Mouse (Mus musculus) activated CD4-positive, CD25-positive, alpha-beta regulatory T cell, adult 4 months (primary cell): ENCODE data around the gene Aldob. TPM values are rescaled to one million over a fixed set of nuclear protein-coding genes. Genes with fewer than 3 reads are reported as not detected.
"Not testable (repeated sequence)": the region's sequence is repeated elsewhere in the genome, so short reads cannot be mapped to it uniquely, and the experiment has no call there.

ENCODE experiments used
- ATAC-seq: one replicate; pipeline ENCODE4 v1.8.0; 2017
- polyA plus RNA-seq, 2 experiments: library from polyadenylated mRNA; unstranded; fragments of 100-300 nt; shearing (Covaris generic); gene quantifications; one replicate each; pipeline ENCODE4 v1.2.1; 2017

The Aldob gene
- polyA plus RNA-seq, 2 experiments from 2014 or later, result not detected

- no peak for ATAC-seq
These were observed 14.3 kb downstream of the Aldob start for GRCm38 (mm10) chr4:49535036-49535435.

- no peak for ATAC-seq
These were observed 26.8 kb downstream of the Aldob start for GRCm38 (mm10) chr4:49522576-49522975.

GRCm38 (mm10) chr4:49521346-49521745, 28.0 kb downstream of the Aldob start:
- ATAC-seq, result no peak

- peak; percentile 100 for ATAC-seq
These were observed 28.6 kb downstream of the Aldob start, which contains the start of the genes Mrpl50 and Zfp189 for GRCm38 (mm10) chr4:49520572-49521340. TSS of gene Mrpl50 (minus strand) at chr4:49521093. TSS of gene Zfp189 (plus strand) at chr4:49521176.

- no peak for ATAC-seq
These were observed 29.9 kb downstream of the Aldob start for GRCm38 (mm10) chr4:49519476-49519875.

GRCm38 (mm10) chr4:49514441-49514840, 34.9 kb downstream of the Aldob start:
- ATAC-seq, result no peak

GRCm38 (mm10) chr4:49512636-49513035, 36.7 kb downstream of the Aldob start:
- no peak for ATAC-seq

- not testable (repeated sequence) for ATAC-seq
These were observed 39.0 kb downstream of the Aldob start for GRCm38 (mm10) chr4:49510236-49510835.

- no peak for ATAC-seq
These were observed 40.2 kb downstream of the Aldob start for GRCm38 (mm10) chr4:49509183-49509582.

GRCm38 (mm10) chr4:49506386-49506785, 43.0 kb downstream of the Aldob start, which contains the start of gene Baat:
TSS of gene Baat (minus strand) at chr4:49506557.
- ATAC-seq, result no peak

- no peak for ATAC-seq
These were observed 45.8 kb downstream of the Aldob start for GRCm38 (mm10) chr4:49503563-49503962.

Other genes with a start within 250 kb of the Aldob start
- not detected for gene Acnat2, start 141.4 kb downstream of the Aldob start, polyA plus RNA-seq
- not detected for gene Acnat1, start 75.6 kb downstream of the Aldob start, polyA plus RNA-seq
- not detected for gene Baat, start 43.0 kb downstream of the Aldob start, polyA plus RNA-seq
- gene Mrpl50, start 28.5 kb downstream of the Aldob start, polyA plus RNA-seq, result 10 to 100 TPM; 29.9 to 30.4 TPM
- 1 to 10 TPM; 2.3 to 3.0 TPM for gene Zfp189, start 28.4 kb downstream of the Aldob start, polyA plus RNA-seq
- not detected for gene Tmem246, start 48.3 kb upstream of the Aldob start, polyA plus RNA-seq
- gene Rnf20, start 82.5 kb upstream of the Aldob start, polyA plus RNA-seq, result 10 to 100 TPM; 52.9 to 59.0 TPM
- gene Ppp3r2, start 132.5 kb upstream of the Aldob start, polyA plus RNA-seq, result under 1 TPM in 1 of 2 experiments, not detected in 1; 0.36 TPM